Mouse (Mus musculus) midbrain, embryonic 11.5 days (tissue): ENCODE measurements at regions not wholly inside any gene's neighbourhood (a gene's known extent, or its start where the extent isn't known, plus 50 kb on each side); places are given as distances from the start of the nearest gene placed in this dataset.

Experiments used
- ATAC-seq: fragments of 200-750 bp; cut with Nextera tagmentation; 2 replicates; pipeline ENCODE4 v1.8.0; 2017; ENCODE audit warnings: moderate TSS enrichment, moderate library complexity; ENCODE audit not compliant: low FRiP score
- DNase-seq: peaks from one replicate; pipeline ENCODE4 v3.0.0; 2015; ENCODE audit warnings: low spot score; ENCODE audit errors: missing footprints
- H3K27ac ChIP-seq: fragments of 300-500 bp; sonication (generic); 2 replicates; pipeline ENCODE4 v1.5.1; 2014; ENCODE audit warnings: low read depth, low read length
- H3K27me3 ChIP-seq: fragments of 300-500 bp; sonication (generic); 2 replicates; pipeline ENCODE4 v1.6.1; 2014; ENCODE audit warnings: mild to moderate bottlenecking, low read length, moderate library complexity, mixed read lengths; ENCODE audit not compliant: control insufficient read depth, insufficient read depth
- H3K36me3 ChIP-seq: fragments of 300-500 bp; sonication (generic); 2 replicates; pipeline ENCODE4 v1.6.1; 2014; ENCODE audit warnings: mild to moderate bottlenecking, low read length, moderate library complexity, mixed read lengths; ENCODE audit not compliant: control insufficient read depth, insufficient read depth
- H3K4me1 ChIP-seq: fragments of 300-500 bp; sonication (generic); 2 replicates; pipeline ENCODE4 v1.6.1; 2014; ENCODE audit warnings: low read length; ENCODE audit not compliant: control insufficient read depth, insufficient read depth
- H3K4me2 ChIP-seq: fragments of 300-500 bp; sonication (generic); 2 replicates; pipeline ENCODE4 v1.6.1; 2014; ENCODE audit warnings: mild to moderate bottlenecking, moderate library complexity
- H3K4me3 ChIP-seq: fragments of 300-500 bp; sonication (generic); 2 replicates; pipeline ENCODE4 v1.5.1; 2014; ENCODE audit warnings: low read depth, low read length
- H3K9ac ChIP-seq: fragments of 300-500 bp; sonication (generic); 2 replicates; pipeline ENCODE4 v1.6.1; 2014; ENCODE audit warnings: low read length
- H3K9me3 ChIP-seq: fragments of 300-500 bp; sonication (generic); 2 replicates; pipeline ENCODE4 v1.6.1; 2016; ENCODE audit warnings: low read length; ENCODE audit not compliant: control insufficient read depth
- WGBS: fragments of 180-500 bp; shearing (Covaris S2); extraction: QIAGEN DNeasy Blood & Tissue Kit; methylation state at CpG from one replicate; pipeline ENCODE4 v1.1.7; 2014; 5-methylcytosine and 5-hydroxymethylcytosine counted together

DNA sequence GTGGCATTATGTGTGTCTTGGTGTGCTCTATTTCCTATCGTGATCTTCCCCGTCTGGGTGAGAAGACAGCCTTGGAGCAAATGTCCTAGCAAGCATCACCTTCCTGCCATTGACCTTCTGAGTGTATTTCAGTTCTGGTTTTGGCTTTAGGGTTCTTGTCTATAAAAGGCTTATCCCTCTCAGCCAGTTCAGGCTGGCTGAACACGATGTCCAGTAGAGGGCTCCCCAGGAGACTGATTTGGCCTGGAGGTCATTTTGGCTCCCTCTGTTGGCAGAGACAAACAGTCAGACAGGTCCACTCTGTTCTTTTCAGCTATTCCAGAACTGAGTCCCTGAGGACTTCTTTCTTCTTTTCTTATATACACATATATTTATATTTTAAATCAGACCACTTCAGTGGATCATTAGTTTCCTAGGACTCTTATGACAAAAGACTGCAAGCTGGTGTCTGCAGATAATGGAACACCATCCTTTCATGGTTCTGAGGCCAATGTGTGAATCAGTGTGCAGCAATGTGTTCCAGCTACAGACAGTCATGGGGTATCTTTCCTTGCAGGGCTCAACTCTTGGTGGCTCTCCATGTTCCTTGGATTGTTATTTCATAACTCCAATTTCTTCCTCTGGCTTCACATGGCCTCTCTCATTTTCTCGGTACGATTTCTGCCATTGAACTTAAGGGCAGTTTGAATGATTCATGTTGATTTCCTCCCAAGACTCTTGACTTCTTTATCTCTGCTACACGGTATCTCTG is 226.9 kb upstream of the Usp25 start:
- WGBS, result 73% methylated on average over 6 of the region's 6 CpGs
- Histone ChIP-seq H3K4me3 (no peak overlapping the region), H3K4me1 (no peaks in the 10 kb centered on the region), H3K9ac (no peak overlapping the region), H3K4me2 (no peak overlapping the region), H3K27me3 (no peaks in the 10 kb centered on the region), H3K9me3 (no peaks in the 10 kb centered on the region), H3K36me3 (no peaks in the 10 kb centered on the region), H3K27ac (no peak overlapping the region)
- no peak for ATAC-seq
- peak; percentile 62 for DNase-seq

- Histone ChIP-seq H3K4me3 (no peak overlapping the region), H3K9me3 (no peaks in the 10 kb centered on the region), H3K36me3 (no peaks in the 10 kb centered on the region), H3K27me3 (no peaks in the 10 kb centered on the region), H3K9ac (no peak overlapping the region), H3K4me2 (no peak overlapping the region), H3K27ac (no peak overlapping the region), H3K4me1 (no peaks in the 10 kb centered on the region)
- WGBS, result 82% methylated on average over 5 of the region's 5 CpGs
- ATAC-seq (no peak), DNase-seq (no peak)
These were observed 230.8 kb upstream of the Usp25 start for GRCm38 (mm10) chr16:76782656-76783055.

DNA sequence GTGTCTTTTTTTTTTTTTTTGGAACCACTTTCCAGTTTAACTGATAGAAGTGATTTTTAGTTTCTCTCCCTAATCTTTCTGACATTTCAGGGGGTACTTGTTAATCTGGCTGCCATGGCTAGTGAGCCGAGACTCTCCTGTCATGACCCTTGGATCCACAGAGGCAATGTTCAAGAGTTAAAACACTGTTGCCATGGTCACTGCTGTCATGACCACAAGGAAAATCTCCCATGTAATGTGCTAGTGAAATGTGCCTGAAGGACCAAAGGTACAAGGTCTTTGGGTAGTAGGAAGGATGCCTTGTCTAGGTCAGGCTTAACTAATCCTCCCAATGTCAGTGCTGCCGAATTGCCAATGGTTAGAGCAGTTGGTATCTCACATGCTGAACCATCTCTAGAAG is 237.7 kb upstream of the Usp25 start:
- Histone ChIP-seq H3K9me3 (no peaks in the 10 kb centered on the region), H3K9ac (no peak overlapping the region), H3K27me3 (no peaks in the 10 kb centered on the region), H3K4me1 (peaks cover 4% of the 10 kb centered on the region; the same call in 1 of the 2 replicates), H3K4me2 (no peak overlapping the region), H3K4me3 (no peak overlapping the region), H3K27ac (no peak overlapping the region), H3K36me3 (no peaks in the 10 kb centered on the region)
- DNase-seq (peak; percentile 89), ATAC-seq (peak; percentile 67)
- 19% methylated on average over 2 of the region's 2 CpGs for WGBS

- no peaks in the 10 kb centered on the region for H3K9me3 ChIP-seq
- WGBS, result 39% methylated on average over 8 of the region's 8 CpGs
- peak; percentile 77 for DNase-seq
- H3K4me1 ChIP-seq, result peaks cover 4% of the 10 kb centered on the region; the same call in 1 of the 2 replicates
- no peak overlapping the region for H3K27ac ChIP-seq
- H3K27me3 ChIP-seq, result no peaks in the 10 kb centered on the region
- no peak overlapping the region for H3K4me3 ChIP-seq
- H3K9ac ChIP-seq, result no peak overlapping the region
- ATAC-seq, result peak; percentile 58; the same call in 1 of the 2 replicates
- no peaks in the 10 kb centered on the region for H3K36me3 ChIP-seq
- no peak overlapping the region for H3K4me2 ChIP-seq
These were observed 239.5 kb upstream of the Usp25 start for GRCm38 (mm10) chr16:76774032-76774431.

DNA sequence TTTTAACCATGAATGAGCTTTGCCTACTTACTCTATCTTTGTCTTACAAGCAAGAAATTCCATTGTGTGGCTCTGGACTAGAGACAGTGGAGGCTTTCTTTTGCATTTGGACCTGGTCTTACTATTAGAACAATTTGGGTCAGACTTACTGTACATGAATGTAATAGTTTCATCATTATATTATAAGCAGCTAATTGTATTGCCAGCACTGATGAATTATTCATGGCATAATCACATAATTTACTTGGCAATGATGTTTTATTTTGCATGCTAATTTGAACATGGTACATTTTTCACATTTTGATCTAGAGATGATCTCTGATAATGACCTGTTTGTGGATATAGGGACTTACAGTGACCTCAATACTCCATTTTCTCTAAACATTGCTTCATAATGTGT is 240.0 kb upstream of the Usp25 start:
- peaks cover 4% of the 10 kb centered on the region; the same call in 1 of the 2 replicates for H3K4me1 ChIP-seq
- H3K9ac ChIP-seq, result no peak overlapping the region
- no peak overlapping the region for H3K4me2 ChIP-seq
- no peak overlapping the region for H3K27ac ChIP-seq
- no peaks in the 10 kb centered on the region for H3K36me3 ChIP-seq
- H3K27me3 ChIP-seq, result no peaks in the 10 kb centered on the region
- DNase-seq (peak; percentile 1), ATAC-seq (no peak)
- no peak overlapping the region for H3K4me3 ChIP-seq
- H3K9me3 ChIP-seq, result no peaks in the 10 kb centered on the region

DNA sequence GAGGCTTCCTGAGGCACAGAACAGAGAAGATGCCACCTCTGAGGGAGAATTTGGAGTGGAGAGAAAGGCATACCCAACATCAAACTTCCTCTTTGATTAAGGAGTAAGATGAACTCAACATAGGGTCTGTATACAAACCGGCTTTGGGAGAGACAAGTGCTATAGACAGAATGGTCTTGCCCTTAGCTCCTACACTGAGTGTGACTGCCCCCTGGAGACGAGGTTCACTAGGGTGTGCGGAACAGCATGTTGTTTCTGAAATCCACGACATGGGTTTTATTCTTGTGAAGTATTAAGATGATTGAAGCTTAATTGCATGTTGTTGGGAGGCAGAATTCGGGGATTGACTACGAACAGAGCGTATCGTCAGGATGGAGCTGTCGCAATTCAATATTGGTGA is 244.9 kb upstream of the Usp25 start:
- Histone ChIP-seq H3K27me3 (no peaks in the 10 kb centered on the region), H3K4me3 (no peak overlapping the region), H3K4me1 (no peaks in the 10 kb centered on the region), H3K4me2 (no peak overlapping the region), H3K9ac (no peak overlapping the region), H3K27ac (no peak overlapping the region), H3K36me3 (no peaks in the 10 kb centered on the region), H3K9me3 (no peaks in the 10 kb centered on the region)
- peak; percentile 1 for DNase-seq
- ATAC-seq, result no peak
- 84% methylated on average over 9 of the region's 9 CpGs for WGBS

DNA sequence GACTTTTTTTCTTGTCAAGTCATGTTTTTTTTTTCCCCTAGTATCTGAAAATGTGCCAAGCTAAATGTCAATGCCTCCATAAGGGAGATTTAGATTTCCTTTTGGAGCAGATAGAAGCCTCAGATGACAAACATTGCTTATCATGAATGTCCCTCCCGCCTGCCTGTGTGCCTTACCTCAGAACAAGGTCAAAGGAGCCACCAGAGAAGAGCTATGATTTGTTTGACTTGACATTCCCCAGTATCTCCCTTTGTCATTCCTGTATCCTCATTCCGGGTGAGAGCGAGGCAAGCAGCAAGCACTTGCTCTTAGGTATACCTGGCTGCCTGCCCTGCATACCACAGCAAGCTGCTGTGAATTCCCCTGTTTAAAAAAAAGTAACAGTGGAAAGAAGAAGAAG is 246.9 kb upstream of the Usp25 start:
- 0 out of 2 replicates have a peak, but pooled peaks cover 2% of the 10 kb centered on the region for H3K4me1 ChIP-seq
- 79% methylated on average over 3 of the region's 3 CpGs for WGBS
- H3K4me3 ChIP-seq, result no peak overlapping the region
- peak; percentile 23 for DNase-seq
- ATAC-seq, result no peak
- H3K27me3 ChIP-seq, result no peaks in the 10 kb centered on the region
- no peak overlapping the region for H3K9ac ChIP-seq
- H3K9me3 ChIP-seq, result no peaks in the 10 kb centered on the region
- no peaks in the 10 kb centered on the region for H3K36me3 ChIP-seq
- no peak overlapping the region for H3K4me2 ChIP-seq
- H3K27ac ChIP-seq, result no peak overlapping the region

- Histone ChIP-seq H3K27ac (no peak overlapping the region), H3K36me3 (no peaks in the 10 kb centered on the region), H3K9me3 (no peaks in the 10 kb centered on the region), H3K4me1 (0 out of 2 replicates have a peak, but pooled peaks cover 2% of the 10 kb centered on the region), H3K4me2 (no peak overlapping the region), H3K4me3 (no peak overlapping the region), H3K27me3 (no peaks in the 10 kb centered on the region), H3K9ac (no peak overlapping the region)
- DNase-seq (peak; percentile 83), ATAC-seq (no peak)
- WGBS, result 18% methylated on average over 7 of the region's 7 CpGs
These were observed 248.0 kb upstream of the Usp25 start for GRCm38 (mm10) chr16:76765536-76765935.

DNA sequence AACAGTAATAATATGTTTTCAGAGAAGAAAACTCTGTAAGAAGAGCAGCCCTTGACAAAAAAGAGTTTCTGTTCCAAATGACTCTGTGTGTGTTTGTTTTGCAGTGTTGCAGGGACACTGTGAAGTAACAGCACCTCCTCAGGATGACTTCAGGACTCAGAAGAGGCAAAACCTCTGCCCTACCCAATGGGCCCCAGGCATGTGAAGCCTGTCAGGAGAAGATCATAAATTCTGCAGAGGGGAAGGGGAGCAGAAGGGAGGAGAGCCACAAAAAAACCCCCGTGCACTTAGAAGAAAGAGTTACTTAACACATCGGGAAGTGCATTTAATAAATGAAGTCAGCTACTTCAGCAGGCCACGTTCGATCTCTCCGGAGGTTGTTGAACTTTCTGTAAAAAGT is 248.5 kb upstream of the Usp25 start:
- Histone ChIP-seq H3K9me3 (no peaks in the 10 kb centered on the region), H3K36me3 (no peaks in the 10 kb centered on the region), H3K4me2 (no peak overlapping the region), H3K4me1 (0 out of 2 replicates have a peak, but pooled peaks cover 2% of the 10 kb centered on the region), H3K9ac (no peak overlapping the region), H3K27ac (no peak overlapping the region), H3K27me3 (no peaks in the 10 kb centered on the region), H3K4me3 (no peak overlapping the region)
- ATAC-seq (no peak), DNase-seq (peak; percentile 84)
- WGBS, result 53% methylated on average over 5 of the region's 5 CpGs
